Mouse (Mus musculus): ENCODE results near the gene Cenpb. TPM values are rescaled to one million over a fixed set of nuclear protein-coding genes. Genes with fewer than 3 reads are reported as not detected.

Gene Cenpb
- total RNA-seq, 2 experiments from 2014 or later, result 103 to 108 TPM

Other genes with a start within 250 kb of the Cenpb start
- 10 to 100 TPM; 23.5 to 23.6 TPM for gene Gfra4, start 137.0 kb downstream of the Cenpb start, total RNA-seq (2021)
- gene Adam33, start 116.3 kb downstream of the Cenpb start, total RNA-seq (2021), result 1 to 10 TPM; 1.0 to 1.4 TPM
- under 1 TPM; 0.56 to 0.85 TPM for gene Siglec1, start 93.3 kb downstream of the Cenpb start, total RNA-seq (2021)
- 1 to 10 TPM; 9.0 to 9.7 TPM for gene Hspa12b, start 52.8 kb downstream of the Cenpb start, total RNA-seq (2021)
- gene Gm11037, start 46.6 kb downstream of the Cenpb start, total RNA-seq (2021), result not detected
- gene 1700037H04Rik, start 20.0 kb downstream of the Cenpb start, total RNA-seq (2021), result 10 to 100 TPM; 57.3 to 59.2 TPM
- gene Cdc25b, start 6.9 kb upstream of the Cenpb start, total RNA-seq (2021), result 10 to 100 TPM; 25.1 to 30.1 TPM
- 10 to 100 TPM; 25.2 to 31.6 TPM for gene Spef1, start 7.2 kb upstream of the Cenpb start, total RNA-seq (2021)
- 10 to 100 TPM; 17.9 to 18.5 TPM for gene Ap5s1, start 27.0 kb upstream of the Cenpb start, total RNA-seq (2021)
- 1 to 10 TPM; 4.5 to 4.7 TPM for gene Mavs, start 54.0 kb upstream of the Cenpb start, total RNA-seq (2021)
- gene Pank2, start 82.4 kb upstream of the Cenpb start, total RNA-seq (2021), result 10 to 100 TPM; 47.6 to 50.8 TPM
- 10 to 100 TPM; 41.1 to 42.8 TPM for gene Rnf24, start 172.8 kb upstream of the Cenpb start, total RNA-seq (2021)